ENCODE assay signal across 25 mouse cellular contexts in genomic region chr9:97020152-97020551, GRCm38 (mm10). TPM values are rescaled to one million over a fixed set of nuclear protein-coding genes. Genes with fewer than 3 reads are reported as not detected.
DNase-seq lines count a peak whose midpoint lies in the region; ATAC-seq lines count a peak whose summit lies in the region.
"Had no signal": no experiment of that assay in that cellular context is flagged by ENCODE, and none has a peak within 500 bp of the region (broad histone marks: within the 10 kb centered on the region; RNA-seq: fewer than 3 reads in every experiment).

No protein-coding gene starts in this region.

- peaks cover 42% of the 10 kb centered on the region for H3K4me1 ChIP-seq in hindbrain, embryonic 10.5 days (replicated peaks)
- H3K4me1 ChIP-seq in hindbrain, embryonic 16.5 days (ENCODE audit: control insufficient read depth, insufficient read depth, low read depth, low read length) = peaks cover 25% of the 10 kb centered on the region
- peaks cover 39% of the 10 kb centered on the region for H3K4me1 ChIP-seq in neural tube, embryonic 13.5 days (replicated peaks)

- no peaks in the 10 kb centered on the region for H3K9me3 ChIP-seq in hindbrain, embryonic 10.5 days
- no peaks in the 10 kb centered on the region for H3K9me3 ChIP-seq in hindbrain, embryonic 16.5 days (ENCODE audit: control insufficient read depth, low read length)
- no peaks in the 10 kb centered on the region for H3K9me3 ChIP-seq in neural tube, embryonic 13.5 days
- H3K9me3 ChIP-seq: embryonic facial prominence, embryonic 13.5 days; forebrain, embryonic 10.5 days; heart, embryonic 15.5 days; midbrain, embryonic 12.5 days had no signal

- no peak overlapping the region for H3K4me2 ChIP-seq in hindbrain, embryonic 16.5 days (ENCODE audit: low read length)
- no peak overlapping the region for H3K4me2 ChIP-seq in neural tube, embryonic 13.5 days
- H3K4me2 ChIP-seq: embryonic facial prominence, embryonic 13.5 days had no signal

- H3K4me3 ChIP-seq in hindbrain, embryonic 10.5 days = no peak overlapping the region
- no peak overlapping the region for H3K4me3 ChIP-seq in hindbrain, embryonic 16.5 days (ENCODE audit: low read length)
- H3K4me3 ChIP-seq in neural tube, embryonic 13.5 days = no peak overlapping the region
- H3K4me3 ChIP-seq: embryonic facial prominence, embryonic 13.5 days; heart, embryonic 15.5 days had no signal

- peaks cover 19% of the 10 kb centered on the region for H3K27me3 ChIP-seq in hindbrain, embryonic 10.5 days (ENCODE audit: insufficient read depth, poor library complexity, severe bottlenecking)
- H3K27me3 ChIP-seq in hindbrain, embryonic 16.5 days (replicated peaks; ENCODE audit: control insufficient read depth, insufficient read depth, low read length) = no peaks in the 10 kb centered on the region
- no peaks in the 10 kb centered on the region for H3K27me3 ChIP-seq in neural tube, embryonic 13.5 days

- no peak for DNase-seq in hindbrain, embryonic 10.5 days (ENCODE audit: low spot score)
- no peak for DNase-seq in neural tube, embryonic 10.5 days (ENCODE audit: extremely low spot score, low spot score)
- no peak for DNase-seq in B cell, adult 2 months
- DNase-seq in thymus, postnatal 36 days = no peak
- DNase-seq: adrenal gland, postnatal 14 days; cerebellum, adult 18-20 months; kidney, postnatal 10 days; layer of hippocampus, adult 9-11 months; liver; lung, adult 2 months; lung, postnatal 10 days; thymus, adult 2 months; thymus, postnatal 4 days had no signal

- H3K9ac ChIP-seq in hindbrain, embryonic 16.5 days (ENCODE audit: low read depth, low read length) = no peak overlapping the region
- no peak overlapping the region for H3K9ac ChIP-seq in neural tube, embryonic 13.5 days
- H3K9ac ChIP-seq: embryonic facial prominence, embryonic 13.5 days; heart, embryonic 15.5 days; liver, embryonic 14.5 days; midbrain, embryonic 12.5 days had no signal

- no peak for ATAC-seq in hindbrain, embryonic 16.5 days
- ATAC-seq in neural tube, embryonic 13.5 days (ENCODE audit: low read depth) = no peak
- ATAC-seq in megakaryocyte, adult 5-6 weeks (ENCODE audit: poor library complexity, severe bottlenecking) = peak; percentile 53
- ATAC-seq: activated CD4-positive, CD25-positive, alpha-beta regulatory T cell, adult 4 months; forebrain, embryonic 16.5 days; intestine, postnatal 0 days had no signal

- 80% methylated on average over 8 of the region's 8 CpGs for WGBS in hindbrain, embryonic 10.5 days
- WGBS in hindbrain, embryonic 16.5 days = 83% methylated on average over 8 of the region's 8 CpGs
- 87% methylated on average over 8 of the region's 8 CpGs for WGBS in neural tube, embryonic 13.5 days

- 0 out of 2 replicates have a peak overlapping the region, but pooled peaks have one; percentile 93 for H3K27ac ChIP-seq in hindbrain, embryonic 10.5 days
- no peak overlapping the region for H3K27ac ChIP-seq in hindbrain, embryonic 16.5 days (ENCODE audit: low read depth, low read length)
- peak overlapping the region; percentile 99 for H3K27ac ChIP-seq in neural tube, embryonic 13.5 days (replicated peaks)
- H3K27ac ChIP-seq: embryonic facial prominence, embryonic 13.5 days; heart, embryonic 15.5 days; liver, embryonic 14.5 days had no signal

- no peaks in the 10 kb centered on the region for H3K36me3 ChIP-seq in hindbrain, embryonic 10.5 days
- no peaks in the 10 kb centered on the region for H3K36me3 ChIP-seq in hindbrain, embryonic 16.5 days (ENCODE audit: control insufficient read depth, insufficient read depth, low read length)
- no peaks in the 10 kb centered on the region for H3K36me3 ChIP-seq in neural tube, embryonic 13.5 days
- H3K36me3 ChIP-seq: embryonic facial prominence, embryonic 13.5 days; forebrain, embryonic 10.5 days; heart, embryonic 15.5 days; midbrain, embryonic 12.5 days had no signal

RNA-seq across cellular contexts. Expression of gene Spsb4, which starts 1.5 kb away (rescaled TPM):
- polyA plus RNA-seq in hindbrain, embryonic 10.5 days (2016; fragmentation: Nextera tagmentation; extraction: Ambion mirVana) = 159 and 169 TPM in 2 replicates
- 39.8 and 42.4 TPM in 2 replicates for polyA plus RNA-seq in hindbrain, embryonic 16.5 days (2015; fragmentation: Nextera tagmentation; extraction: Ambion mirVana)
- 59.6 and 62.4 TPM in 2 replicates for polyA plus RNA-seq in neural tube, embryonic 13.5 days (2015; fragmentation: Nextera tagmentation; extraction: Ambion mirVana)
- total RNA-seq in megakaryocyte, adult 5-6 weeks (2015) = 3.1 and 4.4 TPM in 2 replicates
- total RNA-seq in megakaryocyte, adult 5-6 weeks (2017) = 4.1 and 4.2 TPM in 2 replicates
- total RNA-seq: CH12.LX had no signal
